Mouse (Mus musculus) cerebellum, adult 2 months (tissue): ENCODE data around the gene Sec22a. TPM values are rescaled to one million over a fixed set of nuclear protein-coding genes. Genes with fewer than 3 reads are reported as not detected.

Source experiments
- DNase-seq, 2 experiments: peaks; one replicate each; pipeline ENCODE4 v3.0.0; 2021
- H3K27ac ChIP-seq: fragments of 200-500 bp; 2 replicates; pipeline ENCODE4 v1.5.1; 2012; ENCODE audit warnings: low read length, control low read depth, inconsistent platforms; ENCODE audit not compliant: insufficient read depth
- H3K27me3 ChIP-seq: fragments of 200-500 bp; 2 replicates; pipeline ENCODE4 v1.6.1; 2012; ENCODE audit warnings: inconsistent platforms, mild to moderate bottlenecking, low read length, moderate library complexity; ENCODE audit not compliant: control insufficient read depth, insufficient read depth
- H3K4me1 ChIP-seq: fragments of 200-500 bp; 2 replicates; pipeline ENCODE4 v1.6.1; 2011; ENCODE audit warnings: low read length; ENCODE audit not compliant: control insufficient read depth, insufficient read depth
- H3K4me3 ChIP-seq: fragments of 200-500 bp; replicated peaks from 2 replicates; pipeline ENCODE3; 2011; ENCODE audit warnings: mild to moderate bottlenecking, low read depth, low read length, control low read depth; ENCODE audit not compliant: insufficient read depth
- CTCF ChIP-seq: fragments of 200-500 bp; IDR thresholded peaks from 2 replicates; pipeline ENCODE4 v1.5.1; 2011; ENCODE audit warnings: low read depth, mild to moderate bottlenecking, control low read depth, low read length, moderate library complexity, borderline replicate concordance; ENCODE audit not compliant: insufficient read depth
- POLR2A ChIP-seq: fragments of 200-500 bp; IDR thresholded peaks from 2 replicates; pipeline ENCODE4 v1.6.1; 2011; ENCODE audit warnings: low read length, control low read depth, borderline replicate concordance; ENCODE audit not compliant: insufficient read depth
- WGBS: fragments of 180-500 bp; shearing (Covaris S2); methylation state at CpG from one replicate; pipeline ENCODE4 v1.1.7; 2018; 5-methylcytosine and 5-hydroxymethylcytosine counted together
- polyA plus RNA-seq: library from polyadenylated mRNA; depleted of rRNA; stranded (reverse); fragments of >200 nt; gene quantifications from 2 replicates; pipeline ENCODE4 v1.2.3, GENCODE M21; 2012; rRNA removed

Sec22a gene
- polyA plus RNA-seq: 22.4 and 26.1 TPM in 2 replicates

DNA sequence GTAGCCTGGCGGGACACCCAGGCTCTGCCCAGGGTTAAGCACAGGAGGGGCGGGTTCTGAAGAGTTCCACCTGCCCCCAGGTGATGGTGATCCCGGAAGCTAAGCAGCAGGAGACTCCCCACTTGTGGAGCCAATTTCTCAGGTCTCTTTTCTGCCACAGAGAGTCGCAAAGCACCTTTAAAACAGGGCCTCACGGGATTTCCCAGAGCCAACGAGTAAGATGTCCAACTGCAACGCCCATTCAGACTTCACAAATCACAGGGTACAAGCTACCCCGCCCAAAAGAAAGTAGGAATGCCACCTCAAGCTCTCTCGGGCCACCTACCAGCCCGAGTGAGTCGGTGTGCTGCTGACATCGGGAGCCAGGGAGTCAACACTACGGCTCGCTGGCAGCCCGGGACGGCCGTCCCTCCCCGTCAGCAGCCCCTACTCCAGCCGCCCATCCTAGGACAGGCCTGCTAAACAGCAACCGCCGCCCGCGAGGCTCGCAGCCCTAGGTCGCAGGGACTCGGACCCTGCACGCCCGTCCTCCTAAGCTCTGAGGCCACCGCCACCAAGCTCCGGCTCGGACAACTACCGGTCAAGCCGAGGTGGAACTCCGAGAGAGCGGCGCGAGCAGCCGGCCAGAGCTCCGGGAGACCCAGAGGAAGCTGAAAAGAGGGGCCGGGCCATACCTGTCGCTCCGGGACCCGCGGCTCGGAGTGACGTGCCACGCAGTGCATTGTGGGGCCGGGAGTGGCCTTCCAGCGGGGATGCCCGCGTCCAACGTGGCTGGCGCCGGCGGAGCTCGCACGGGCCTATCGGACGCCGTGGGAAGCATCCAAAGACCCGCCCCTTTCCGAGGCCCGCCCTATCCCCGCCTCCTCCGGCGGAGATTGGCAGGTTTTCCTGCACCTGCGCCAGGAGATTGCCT is at the start of gene Sec22a:
TSS of gene Sec22a (minus strand) at position 769 of the 913 bp plus-strand sequence.
- peak; percentile 89 for TF ChIP-seq POLR2A
- no peak for TF ChIP-seq CTCF
- DNase-seq: peak; percentile 96
- WGBS: 1% methylated on average over 67 of the region's 67 CpGs
- H3K4me3 ChIP-seq: peak within 1 kb of the TSS; percentile 83
- H3K27ac ChIP-seq: peak within 1 kb of the TSS; percentile 78
- H3K27me3 ChIP-seq: no peaks in the 10 kb centered on the region
- peaks cover 4% of the 10 kb centered on the region; the same call in 1 of the 2 replicates for H3K4me1 ChIP-seq

DNA sequence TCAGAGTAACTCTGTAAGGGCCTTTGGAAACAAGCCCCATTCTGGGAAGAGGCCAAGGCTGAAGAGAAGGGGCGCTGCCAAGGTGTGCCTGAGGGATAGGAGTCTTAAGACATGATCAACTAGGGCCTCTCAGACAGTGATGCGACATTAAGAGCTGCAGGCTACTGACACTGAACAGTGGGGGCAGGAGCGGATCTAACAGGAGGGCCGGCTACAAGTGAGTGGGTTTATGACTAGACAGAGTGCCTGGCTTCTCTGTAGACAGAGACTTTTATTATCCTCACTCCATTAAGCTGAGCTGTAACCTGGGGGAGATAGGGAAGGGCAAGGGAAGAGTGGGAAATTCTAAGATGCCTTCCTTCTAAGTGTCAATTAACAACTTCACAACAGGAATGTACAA is 43.0 kb upstream of the Sec22a start:
- DNase-seq: no peak
- 74% methylated on average over 4 of the region's 4 CpGs for WGBS
- Histone ChIP-seq H3K27me3 (no peaks in the 10 kb centered on the region), H3K4me3 (no peak overlapping the region), H3K27ac (no peak overlapping the region), H3K4me1 (no peaks in the 10 kb centered on the region)
- TF ChIP-seq CTCF: no peak
- TF ChIP-seq POLR2A: no peak

DNA sequence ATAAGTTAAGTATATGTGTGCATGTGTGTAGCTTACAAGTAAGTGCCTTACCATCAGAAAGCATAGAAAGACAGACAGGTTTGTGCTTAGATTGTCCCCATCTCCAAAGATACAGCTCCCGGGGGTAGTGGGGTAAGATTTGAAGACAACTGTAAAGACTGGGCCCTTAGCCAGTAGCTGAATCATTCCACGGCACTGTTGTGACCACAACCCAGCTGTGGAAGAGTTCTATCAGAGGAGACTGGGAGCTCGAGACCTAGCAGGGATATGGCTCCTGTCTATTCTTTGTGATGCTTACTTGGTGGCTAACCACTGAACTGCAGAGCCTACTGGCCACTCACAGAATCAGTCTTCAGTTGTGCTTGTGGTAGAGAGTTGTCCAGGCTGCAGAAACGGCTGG is 42.4 kb upstream of the Sec22a start:
- WGBS: 81% methylated on average over 4 of the region's 4 CpGs
- H3K4me3 ChIP-seq: no peak overlapping the region
- no peaks in the 10 kb centered on the region for H3K4me1 ChIP-seq
- no peaks in the 10 kb centered on the region for H3K27me3 ChIP-seq
- no peak for TF ChIP-seq POLR2A
- no peak for TF ChIP-seq CTCF
- DNase-seq: no peak
- H3K27ac ChIP-seq: no peak overlapping the region

DNA sequence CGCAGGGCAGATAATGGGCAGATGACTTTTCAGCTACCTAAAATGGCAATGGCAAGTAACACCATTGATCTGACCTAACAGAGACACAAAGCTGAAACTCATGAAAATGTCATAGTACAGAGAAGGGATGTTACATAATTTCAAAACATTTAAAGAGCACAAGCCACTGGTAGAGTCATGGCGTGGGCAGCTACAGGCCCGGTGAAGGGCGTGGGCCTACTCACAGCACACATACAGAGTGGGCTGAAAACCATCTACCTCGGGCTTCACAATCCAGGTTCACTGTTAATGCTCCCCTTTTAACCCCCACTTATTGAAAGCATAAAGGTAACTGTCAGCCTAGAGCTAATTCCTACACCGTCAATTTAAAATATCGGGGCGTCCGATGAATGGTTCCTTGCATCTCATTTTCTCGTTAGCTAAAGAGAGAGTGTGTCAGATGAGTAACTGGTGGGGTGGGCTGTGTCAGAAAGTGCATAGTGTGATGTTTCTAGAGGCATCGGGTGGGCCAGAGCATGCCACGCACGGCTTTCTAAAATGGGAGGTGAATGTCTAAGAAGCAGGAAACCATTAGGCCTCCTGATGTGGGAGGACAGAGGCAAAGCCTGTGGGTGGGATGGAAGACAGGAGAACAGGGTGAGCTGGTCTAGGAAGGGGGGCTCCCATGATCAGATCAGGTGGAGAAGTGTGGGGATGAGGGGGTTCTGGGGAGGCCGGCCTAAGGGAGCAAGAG is 41.8 kb upstream of the Sec22a start:
- no peak for TF ChIP-seq CTCF
- no peak for TF ChIP-seq POLR2A
- Histone ChIP-seq H3K4me1 (no peaks in the 10 kb centered on the region), H3K27me3 (no peaks in the 10 kb centered on the region), H3K4me3 (no peak overlapping the region), H3K27ac (no peak overlapping the region)
- WGBS: 93% methylated on average over 14 of the region's 14 CpGs
- no peak for DNase-seq

- DNase-seq: no peak
- no peak overlapping the region for H3K4me3 ChIP-seq
- WGBS: 52% methylated on average over 5 of the region's 5 CpGs
- no peaks in the 10 kb centered on the region for H3K27me3 ChIP-seq
- TF ChIP-seq POLR2A: no peak
- no peaks in the 10 kb centered on the region for H3K4me1 ChIP-seq
- H3K27ac ChIP-seq: no peak overlapping the region
These were observed 41.1 kb upstream of the Sec22a start for GRCm38 (mm10) chr16:35404864-35405263.

DNA sequence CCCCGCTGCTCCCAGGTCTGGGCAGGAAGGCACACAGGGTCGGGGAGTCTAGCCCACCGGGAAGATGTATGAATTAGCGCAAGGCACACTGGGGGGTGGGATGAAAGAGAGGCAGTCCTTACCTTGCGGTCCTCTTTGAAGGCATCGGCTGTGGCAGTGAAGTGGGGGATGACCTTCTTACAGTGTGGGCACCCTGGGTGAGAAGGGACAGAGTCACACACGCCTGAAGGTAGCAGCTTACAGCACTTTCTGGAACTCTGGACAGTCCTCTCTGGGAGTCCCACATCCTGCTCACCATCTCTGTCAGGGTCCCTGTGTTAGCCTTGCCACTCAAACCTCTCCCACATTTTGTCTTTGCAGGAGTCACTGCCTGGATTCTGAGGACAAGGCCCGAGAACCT is 40.2 kb upstream of the Sec22a start:
- TF ChIP-seq POLR2A (no peak), CTCF (no peak)
- H3K27ac ChIP-seq: no peak overlapping the region
- H3K4me1 ChIP-seq: no peaks in the 10 kb centered on the region
- 83% methylated on average over 8 of the region's 8 CpGs for WGBS
- no peak overlapping the region for H3K4me3 ChIP-seq
- no peaks in the 10 kb centered on the region for H3K27me3 ChIP-seq
- DNase-seq: no peak

DNA sequence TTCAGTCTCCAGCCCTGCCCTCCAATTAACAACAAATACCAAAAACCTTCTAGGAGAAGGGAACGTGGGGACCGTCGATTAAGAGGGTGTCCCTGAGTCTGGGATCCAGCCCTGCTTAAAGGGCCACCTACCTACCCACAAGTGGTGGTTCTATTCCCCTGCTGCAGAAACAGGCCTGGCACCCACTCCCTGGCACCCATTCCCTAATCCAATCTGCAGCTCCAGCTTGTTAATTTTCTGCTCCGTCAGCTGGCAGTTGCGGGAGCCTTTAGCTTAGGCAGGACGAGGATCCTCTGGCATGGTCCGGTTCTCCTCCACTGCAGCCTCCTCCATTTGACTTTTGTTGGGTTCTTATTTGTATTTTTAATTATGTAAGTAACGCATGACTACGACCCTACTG is 39.6 kb upstream of the Sec22a start:
- Histone ChIP-seq H3K4me1 (no peaks in the 10 kb centered on the region), H3K27me3 (no peaks in the 10 kb centered on the region), H3K4me3 (no peak overlapping the region), H3K27ac (no peak overlapping the region)
- 62% methylated on average over 9 of the region's 9 CpGs for WGBS
- TF ChIP-seq CTCF: no peak
- TF ChIP-seq POLR2A: no peak
- DNase-seq: no peak
